Mouse (Mus musculus): ENCODE results near the gene Dapk1.

Gene Dapk1

GRCm38 (mm10) chr13:60665402-60665801 is 63.7 kb downstream of the Dapk1 start:
- DNase-seq: no peak

GRCm38 (mm10) chr13:60668036-60668435 is 66.3 kb downstream of the Dapk1 start:
- no peak for DNase-seq

- peak; percentile 95 for DNase-seq
Observed at GRCm38 (mm10) chr13:60670605-60671004, 68.9 kb downstream of the Dapk1 start.

- no peak for DNase-seq
Observed at GRCm38 (mm10) chr13:60671235-60671634, 69.5 kb downstream of the Dapk1 start.

- no peak for DNase-seq
Observed at GRCm38 (mm10) chr13:60672287-60672686, 70.5 kb downstream of the Dapk1 start.

- peak; percentile 96 for DNase-seq
Observed at GRCm38 (mm10) chr13:60672882-60673675, 71.3 kb downstream of the Dapk1 start.

- DNase-seq: no peak
Observed at GRCm38 (mm10) chr13:60674301-60674700, 72.6 kb downstream of the Dapk1 start.

- DNase-seq: peak; percentile 93
Observed at GRCm38 (mm10) chr13:60674911-60675310, 73.2 kb downstream of the Dapk1 start.

GRCm38 (mm10) chr13:60675416-60675815 is 73.7 kb downstream of the Dapk1 start:
- DNase-seq: no peak

GRCm38 (mm10) chr13:60678912-60679311 is 77.2 kb downstream of the Dapk1 start:
- DNase-seq: no peak

GRCm38 (mm10) chr13:60682714-60683695 is 81.3 kb downstream of the Dapk1 start:
- DNase-seq: no peak

- peak; percentile 93 for DNase-seq
Observed at GRCm38 (mm10) chr13:60684050-60684760, 82.5 kb downstream of the Dapk1 start.

- no peak for DNase-seq
Observed at GRCm38 (mm10) chr13:60684806-60685205, 83.1 kb downstream of the Dapk1 start.

- peak; percentile 97 for DNase-seq
Observed at GRCm38 (mm10) chr13:60685216-60685615, 83.5 kb downstream of the Dapk1 start.

- DNase-seq: peak; percentile 90
Observed at GRCm38 (mm10) chr13:60686024-60686663, 84.4 kb downstream of the Dapk1 start.

GRCm38 (mm10) chr13:60686967-60687366 is 85.2 kb downstream of the Dapk1 start:
- DNase-seq: peak; percentile 97

- DNase-seq: no peak
Observed at GRCm38 (mm10) chr13:60687462-60687861, 85.7 kb downstream of the Dapk1 start.

GRCm38 (mm10) chr13:60687891-60688290 is 86.1 kb downstream of the Dapk1 start:
- DNase-seq: no peak

GRCm38 (mm10) chr13:60690921-60691320 is 89.2 kb downstream of the Dapk1 start:
- no peak for DNase-seq

GRCm38 (mm10) chr13:60691940-60692339 is 90.2 kb downstream of the Dapk1 start:
- no peak for DNase-seq

GRCm38 (mm10) chr13:60695186-60695980 is 93.6 kb downstream of the Dapk1 start:
- DNase-seq: no peak

GRCm38 (mm10) chr13:60696323-60696722 is 94.6 kb downstream of the Dapk1 start:
- peak; percentile 88 for DNase-seq

Data from heart, adult 11 months (tissue).